ENCODE assay signal across 9 mouse cellular contexts in genomic region chr15:82969206-82969721, GRCm38 (mm10). TPM values are rescaled to one million over a fixed set of nuclear protein-coding genes. Genes with fewer than 3 reads are reported as not detected.
A peak's percentile ranks its signal among the peaks of the same experiment; 100 is the strongest.
DNase-seq lines count a peak whose midpoint lies in the region; ATAC-seq lines count a peak whose summit lies in the region.
"Had no signal": no experiment of that assay in that cellular context is flagged by ENCODE, and none has a peak within 500 bp of the region (broad histone marks: within the 10 kb centered on the region; RNA-seq: fewer than 3 reads in every experiment).

No protein-coding gene starts in this region.

- WGBS in heart, embryonic 11.5 days (ENCODE audit: insufficient replicate concordance) = 46% methylated on average over 6 of the region's 6 CpGs
- 33% methylated on average over 6 of the region's 6 CpGs for WGBS in forebrain, embryonic 11.5 days

- ATAC-seq in heart, embryonic 11.5 days (replicated peaks; ENCODE audit: insufficient number of reproducible peaks, low FRiP score, low TSS enrichment) = no peak
- ATAC-seq in forebrain, embryonic 11.5 days (replicated peaks; ENCODE audit: low FRiP score) = no peak
- ATAC-seq in activated CD4-positive, CD25-positive, alpha-beta regulatory T cell, adult 4 months = no peak

- peaks cover 21% of the 10 kb centered on the region for H3K4me1 ChIP-seq in heart, embryonic 11.5 days (ENCODE audit: control insufficient read depth, insufficient read depth, low read length)
- H3K4me1 ChIP-seq in forebrain, embryonic 11.5 days (replicated peaks; ENCODE audit: control insufficient read depth, insufficient read depth, low read length) = peaks cover 17% of the 10 kb centered on the region

- H3K9me3 ChIP-seq in heart, embryonic 11.5 days (replicated peaks; ENCODE audit: control insufficient read depth, low read length) = no peaks in the 10 kb centered on the region
- H3K9me3 ChIP-seq in forebrain, embryonic 11.5 days (ENCODE audit: control insufficient read depth, low read length) = no peaks in the 10 kb centered on the region

- no peak overlapping the region for H3K4me3 ChIP-seq in heart, embryonic 11.5 days (ENCODE audit: low read depth, low read length)
- H3K4me3 ChIP-seq in forebrain, embryonic 11.5 days (ENCODE audit: low read depth, low read length) = no peak overlapping the region

- peaks cover 21% of the 10 kb centered on the region for H3K27me3 ChIP-seq in heart, embryonic 11.5 days (ENCODE audit: control insufficient read depth, insufficient read depth, low read length)
- peaks cover 18% of the 10 kb centered on the region; the same call in 1 of the 2 replicates for H3K27me3 ChIP-seq in forebrain, embryonic 11.5 days (ENCODE audit: control insufficient read depth, insufficient read depth, low read length)

- no peak overlapping the region for H3K4me2 ChIP-seq in heart, embryonic 11.5 days
- no peak overlapping the region for H3K4me2 ChIP-seq in forebrain, embryonic 11.5 days (ENCODE audit: low read depth, low read length, severe bottlenecking)

- H3K36me3 ChIP-seq in heart, embryonic 11.5 days (ENCODE audit: control insufficient read depth, insufficient read depth, low read length) = no peaks in the 10 kb centered on the region
- no peaks in the 10 kb centered on the region for H3K36me3 ChIP-seq in forebrain, embryonic 11.5 days (ENCODE audit: control insufficient read depth, insufficient read depth, low read length)

- 0 out of 2 replicates have a peak overlapping the region, but pooled peaks have one; percentile 10 for H3K27ac ChIP-seq in heart, embryonic 11.5 days (ENCODE audit: low read depth, low read length)
- H3K27ac ChIP-seq in forebrain, embryonic 11.5 days (ENCODE audit: low read depth, low read length) = no peak overlapping the region

- intact Hi-C loops in heart, postnatal 36 days (cut with DNase I) = no loop called here

- peak overlapping the region; percentile 28; the same call in 1 of the 2 replicates for H3K9ac ChIP-seq in heart, embryonic 11.5 days (ENCODE audit: low read depth, low read length)
- H3K9ac ChIP-seq in forebrain, embryonic 11.5 days (ENCODE audit: low read length) = peak overlapping the region; percentile 21; the same call in 1 of the 2 replicates

- no peak for DNase-seq in heart, postnatal 36 days
- DNase-seq in 416B (ENCODE audit: low read depth) = peak; percentile 97
- no peak for DNase-seq in forebrain, embryonic 11.5 days (ENCODE audit: low spot score)
- peak; percentile 24 for DNase-seq in liver
- no peak for DNase-seq in cerebellum, adult 9-11 months
- no peak for DNase-seq in heart, adult 11 months
- DNase-seq: right cerebral cortex, adult 18-20 months had no signal

RNA-seq across cellular contexts. Expression of gene Tcf20, which starts 18.4 kb away (rescaled TPM):
- polyA plus RNA-seq in heart, embryonic 11.5 days (2014; fragmentation: Nextera tagmentation; extraction: Ambion mirVana) = 6.7 TPM in 2 replicates
- total RNA-seq in heart, postnatal 36 days (2021) = 10 to 100 TPM; 56.1 to 56.7 TPM
- polyA plus RNA-seq in forebrain, embryonic 11.5 days (2014; fragmentation: Nextera tagmentation; extraction: Ambion mirVana) = 12.1 and 12.6 TPM in 2 replicates
- 10 to 100 TPM; 12.2 to 16.0 TPM for polyA plus RNA-seq in activated CD4-positive, CD25-positive, alpha-beta regulatory T cell, adult 4 months (2017; shearing (Covaris generic))

Comparison
In these comparisons a context has a peak if more than half of its experiments do, and no peak if none do; other contexts are left out.
1. DNase-seq: peak in 416B (single experiment) and liver (single experiment); none in heart, postnatal 36 days (0 of 2), forebrain, embryonic 11.5 days (single experiment), cerebellum, adult 9-11 months (single experiment) and heart, adult 11 months (single experiment).